Mouse (Mus musculus): Measurements from ENCODE around the gene Tas2r134.
A peak's percentile ranks its signal among the peaks of the same experiment; 100 is the strongest.

The Tas2r134 gene

GRCm38 (mm10) chr2:51627211-51627610, at the start of gene Tas2r134:
TSS of gene Tas2r134 (plus strand) at chr2:51627511.
- DNase-seq = no peak

DNA sequence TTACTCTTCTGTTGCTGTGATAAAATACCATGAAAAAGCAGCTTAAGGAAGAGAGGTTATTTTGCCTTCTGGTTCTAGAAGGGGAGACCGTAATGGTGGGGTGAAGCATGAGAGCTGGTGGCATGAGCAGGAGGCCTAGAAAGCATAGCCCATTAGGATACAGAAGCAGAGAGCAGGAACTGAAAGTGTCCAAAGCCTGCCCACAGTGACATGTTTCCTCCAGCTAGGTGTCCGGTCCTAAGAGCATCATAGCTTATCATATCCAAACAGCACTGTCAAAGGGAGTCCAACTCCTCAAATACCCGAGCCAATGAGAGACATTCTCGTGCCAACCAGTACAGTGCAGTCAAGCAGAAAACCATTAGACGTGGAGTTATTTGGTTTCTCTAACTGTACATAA, 47.5 kb upstream of the Tas2r134 start:
- no peak for DNase-seq

- no peak for DNase-seq
These were observed 43.0 kb upstream of the Tas2r134 start for GRCm38 (mm10) chr2:51584050-51585046.

- no peak for DNase-seq
These were observed 39.0 kb upstream of the Tas2r134 start for GRCm38 (mm10) chr2:51588336-51588735.

DNA sequence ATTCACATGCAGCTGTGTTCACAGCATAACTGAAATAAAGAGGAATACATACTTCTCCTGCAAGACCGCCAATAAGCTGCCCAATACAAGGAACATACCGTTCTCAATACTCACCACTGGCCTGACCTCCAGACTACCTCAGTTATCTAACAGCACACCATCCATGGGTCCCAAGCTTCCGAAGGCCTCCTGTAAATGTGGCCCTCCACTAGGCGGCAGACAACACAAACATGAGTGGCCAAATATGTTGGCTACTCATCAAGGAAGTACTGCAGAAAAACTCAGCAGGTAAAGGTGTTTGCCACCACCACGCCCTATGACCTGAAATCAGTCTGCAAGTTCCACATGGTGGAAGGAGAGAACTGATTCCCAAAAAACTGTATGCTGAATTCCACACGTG, 38.4 kb upstream of the Tas2r134 start:
- DNase-seq = peak; percentile 3 to 4

- no peak for DNase-seq
These were observed 37.7 kb upstream of the Tas2r134 start for GRCm38 (mm10) chr2:51589627-51590026.

DNA sequence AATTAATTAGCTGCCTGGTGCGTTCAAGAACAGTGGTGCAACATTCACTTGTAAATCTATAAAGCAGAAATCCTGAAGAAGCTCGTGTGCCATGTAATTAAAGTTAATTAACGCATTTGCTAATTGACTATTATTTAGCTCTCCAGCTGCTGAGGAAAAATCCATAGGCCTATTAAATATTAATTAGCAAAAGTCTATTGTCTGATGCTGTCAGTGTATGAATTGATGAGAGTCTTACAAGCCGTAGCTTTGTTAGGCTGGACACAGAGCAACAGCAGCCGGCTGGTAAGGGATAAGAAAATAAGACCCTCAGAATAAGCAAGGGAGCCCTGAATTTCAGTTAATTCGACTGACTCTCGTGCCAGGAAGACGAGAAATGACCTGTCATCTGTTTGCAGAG, 37.0 kb upstream of the Tas2r134 start:
- no peak for DNase-seq

GRCm38 (mm10) chr2:51592157-51592556, 35.2 kb upstream of the Tas2r134 start:
- DNase-seq = no peak

DNA sequence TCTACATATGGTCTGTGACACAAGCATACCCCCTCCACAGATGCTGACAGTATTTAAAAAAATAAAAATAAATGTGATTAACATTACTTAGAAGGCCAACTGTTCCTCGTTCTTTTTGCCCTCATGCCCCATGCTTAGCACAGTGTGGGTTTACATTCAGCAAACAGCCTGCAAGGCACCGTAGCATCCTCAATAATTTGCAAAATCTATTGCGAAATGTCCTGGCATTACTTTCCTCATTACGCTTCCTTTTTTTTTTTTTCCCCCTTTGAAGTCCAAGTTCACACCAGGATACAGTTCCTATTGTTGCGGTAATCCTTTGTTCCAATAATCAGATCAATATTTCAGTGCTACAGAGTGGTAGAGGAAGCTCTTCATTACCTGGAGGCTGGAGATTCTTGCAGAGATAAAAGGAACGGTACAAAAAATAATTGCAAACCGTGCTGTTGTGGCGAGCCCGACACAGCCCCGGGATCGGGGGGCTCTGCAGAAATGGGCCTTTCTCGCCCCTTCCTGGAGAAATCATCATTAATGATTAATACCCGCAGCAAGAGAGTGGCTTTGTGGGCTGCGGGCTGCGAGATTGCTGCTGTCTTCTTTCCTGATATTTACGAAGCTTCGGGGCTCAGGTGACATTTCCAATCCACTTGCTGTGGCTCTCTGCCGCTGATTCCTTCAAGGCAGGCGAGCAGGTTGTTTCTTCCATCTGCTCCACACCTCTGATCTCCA, 27.7 kb upstream of the Tas2r134 start:
- DNase-seq = no peak

GRCm38 (mm10) chr2:51600202-51600487, 27.2 kb upstream of the Tas2r134 start:
- no peak for DNase-seq

DNA sequence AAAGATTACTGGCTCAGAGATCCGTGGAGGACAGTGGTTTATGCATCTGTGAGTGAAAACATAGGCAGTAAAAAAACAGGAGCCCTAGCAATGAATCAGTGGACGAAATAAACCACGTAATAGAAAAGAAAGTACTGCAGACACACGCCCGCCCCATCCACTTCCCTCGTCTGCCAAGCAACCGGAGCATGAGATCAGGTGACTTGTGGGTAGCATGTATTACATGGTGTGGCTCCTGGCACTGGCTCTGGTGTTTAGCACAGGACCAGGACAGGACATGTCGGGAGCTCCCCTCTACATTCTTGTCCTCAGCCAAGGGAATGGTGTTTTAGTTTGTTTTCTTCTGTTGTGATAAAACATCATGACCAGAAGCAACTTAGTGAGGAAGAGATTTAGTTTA, 26.4 kb upstream of the Tas2r134 start:
- DNase-seq = peak in 1 of 2 experiments; percentile 19

DNA sequence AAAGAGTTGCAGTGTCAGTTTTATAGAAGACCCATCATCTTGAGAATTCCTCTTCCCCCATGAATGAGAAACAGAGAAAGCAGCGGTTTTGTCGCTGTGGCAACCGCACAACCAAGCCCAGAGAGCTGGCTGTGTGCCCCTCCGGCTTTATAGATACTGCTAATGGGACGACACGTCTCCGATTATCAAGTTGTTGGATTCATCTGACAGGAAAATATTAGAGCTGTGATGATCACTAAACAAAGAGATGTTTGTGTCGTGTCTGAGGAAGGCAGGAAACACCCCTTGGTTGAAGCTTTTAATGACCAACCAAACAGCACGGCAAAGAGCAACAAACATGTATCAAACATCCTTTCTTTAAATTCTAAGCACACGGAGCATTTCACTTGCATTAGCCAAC, 17.0 kb upstream of the Tas2r134 start:
- DNase-seq = no peak

- DNase-seq = no peak
These were observed 16.4 kb upstream of the Tas2r134 start for GRCm38 (mm10) chr2:51610897-51611296.

GRCm38 (mm10) chr2:51613716-51614115, 13.6 kb upstream of the Tas2r134 start:
- no peak for DNase-seq

DNA sequence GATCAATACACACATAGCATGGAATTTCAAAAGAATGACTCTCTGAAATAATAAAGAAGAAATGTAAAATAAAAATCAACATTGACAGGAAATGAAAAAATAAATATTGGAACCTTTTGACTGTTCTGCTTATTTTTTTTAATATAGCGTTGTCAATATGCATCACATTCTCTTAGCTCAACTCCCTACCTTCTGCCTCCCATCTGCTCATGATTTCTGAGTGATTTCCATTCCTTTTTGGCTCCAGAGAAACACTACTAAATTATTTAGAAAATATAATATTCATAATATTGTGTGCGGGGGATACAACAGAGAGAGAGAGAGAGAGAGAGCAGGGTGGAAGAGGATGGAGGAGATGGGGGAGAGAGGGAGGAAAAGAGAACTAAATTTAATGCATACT, 5.4 kb upstream of the Tas2r134 start:
- DNase-seq = no peak

GRCm38 (mm10) chr2:51626007-51626406, 1.3 kb upstream of the Tas2r134 start:
- DNase-seq = no peak

GRCm38 (mm10) chr2:51631428-51631827, 4.1 kb downstream of the Tas2r134 start:
- DNase-seq = no peak

DNA sequence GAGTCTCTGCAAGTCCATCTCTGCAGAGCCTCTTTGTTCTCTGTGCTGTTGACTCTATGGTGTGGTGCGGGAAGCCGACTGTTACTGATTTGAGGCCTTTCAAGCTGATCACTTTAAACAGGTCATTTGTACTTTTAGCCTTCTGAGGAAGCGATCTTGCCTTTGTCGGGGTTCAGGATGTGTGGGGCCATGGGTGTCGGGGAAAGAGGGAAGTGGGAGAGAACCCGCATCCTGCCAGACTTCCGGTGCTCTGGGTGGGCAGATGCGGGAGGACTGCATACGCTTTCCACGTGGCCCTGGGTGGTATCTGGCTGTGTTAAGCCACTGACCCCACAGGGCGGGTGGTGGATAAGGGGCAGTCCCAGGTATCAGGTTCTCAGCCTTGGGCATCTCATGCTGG, 10.4 kb downstream of the Tas2r134 start:
- DNase-seq = no peak

GRCm38 (mm10) chr2:51641635-51642034, 14.3 kb downstream of the Tas2r134 start:
- no peak for DNase-seq

- DNase-seq = no peak
These were observed 16.2 kb downstream of the Tas2r134 start for GRCm38 (mm10) chr2:51643244-51644139.

- DNase-seq = no peak
These were observed 20.7 kb downstream of the Tas2r134 start for GRCm38 (mm10) chr2:51647972-51648371.

- no peak for DNase-seq
These were observed 22.6 kb downstream of the Tas2r134 start for GRCm38 (mm10) chr2:51649887-51650286.

DNA sequence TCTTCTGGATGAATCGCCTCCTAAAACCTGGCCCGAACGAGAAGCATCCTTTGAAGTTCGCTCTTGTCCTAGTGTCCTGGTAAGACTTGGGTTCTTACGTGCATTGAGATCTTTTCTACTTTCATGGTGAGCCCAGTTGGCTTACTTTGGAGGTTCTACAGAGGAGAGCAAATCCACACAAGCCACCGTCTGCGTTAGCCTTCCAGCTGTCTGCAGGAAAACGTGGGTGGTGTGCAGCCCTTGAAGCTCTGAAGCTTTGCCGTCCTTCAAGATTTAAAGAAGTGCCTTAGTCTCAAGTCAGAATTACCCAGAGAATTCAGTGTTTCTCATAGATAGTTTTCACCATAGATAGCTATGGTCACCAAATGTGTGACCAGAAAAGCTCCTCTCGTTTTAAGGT, 24.8 kb downstream of the Tas2r134 start:
- no peak for DNase-seq

Measured in kidney, adult 8-10 months (tissue).